Comparison of ENCODE assay signal across 8 mouse cellular contexts in genomic region chr5:115193669-115194625, GRCm38 (mm10). TPM values are rescaled to one million over a fixed set of nuclear protein-coding genes. Genes with fewer than 3 reads are reported as not detected.
DNase-seq lines count a peak whose midpoint lies in the region; ATAC-seq and TF ChIP-seq lines count a peak whose summit lies in the region.

Gene Cabp1 (minus strand): TSS chr5:115194381.

- H3K9me3 ChIP-seq in CH12.LX (replicated peaks; ENCODE audit: low read length) = no peaks in the 10 kb centered on the region
- no peaks in the 10 kb centered on the region for H3K9me3 ChIP-seq in hindbrain, embryonic 12.5 days (replicated peaks)

- peak within 1 kb of the TSS; percentile 6 to 58 (median 44) for H3K4me3 ChIP-seq in CH12.LX (replicated peaks in 1 of 3; ENCODE audit: low read depth in 2 of 3, low read length in 2 of 3, poor library complexity in 1 of 3)
- H3K4me3 ChIP-seq in hindbrain, embryonic 12.5 days = peak within 1 kb of the TSS; percentile 69

- H3K27me3 ChIP-seq in CH12.LX (replicated peaks) = peaks cover 70% of the 10 kb centered on the region
- H3K27me3 ChIP-seq in hindbrain, embryonic 12.5 days = peaks cover 89% of the 10 kb centered on the region

- H3K79me2 ChIP-seq in CH12.LX (replicated peaks; ENCODE audit: control insufficient read depth, extremely low read depth, insufficient read depth, poor library complexity, severe bottlenecking) = no peaks in the 10 kb centered on the region

- TF ChIP-seq CTCF in CH12.LX (conservative IDR thresholded peaks at IDR 0.05 in 1 of 2, IDR thresholded peaks at IDR 0.05 in 1 of 2; ENCODE audit: low read depth in 2 of 2, low read length in 2 of 2) = peak in 1 of 2 experiments; percentile 57; a peak in 2 of 4 replicates

- peak; percentile 0 for TF ChIP-seq RAD21 in CH12.LX (IDR thresholded peaks at IDR 0.05; ENCODE audit: low read depth, low read length)

- H3K4me2 ChIP-seq in CH12.LX (ENCODE audit: insufficient read depth, low read depth, poor library complexity, severe bottlenecking) = peak within 1 kb of the TSS; percentile 94
- peak within 1 kb of the TSS; percentile 100 for H3K4me2 ChIP-seq in hindbrain, embryonic 12.5 days (replicated peaks)

- in situ Hi-C loops in CH12.LX (cut with MboI; ENCODE audit: low pct_ligation_motif_present, low pct_unique_long_range_greater_than_20kb, low sequenced_read_pairs) = no loop called here

- WGBS in hindbrain, embryonic 12.5 days = under 1% methylated on average over 107 of the region's 116 CpGs

- TF ChIP-seq POLR2A in CH12.LX (IDR thresholded peaks at IDR 0.05; ENCODE audit: low read depth, low read length) = peak; percentile 39; the same call in 1 of the 2 replicates

- DNase-seq in CH12.LX (ENCODE audit: extremely low read depth) = peak; percentile 40
- DNase-seq in ZHBTc4 (ENCODE audit: low read depth, low spot score) = peak; percentile 76
- DNase-seq in embryo, embryonic 11 days = peak; percentile 89
- DNase-seq in left cerebral cortex, adult 8-10 months (ENCODE audit: low spot score in 2 of 2) = peak in 1 of 2 experiments; percentile 49
- peak; percentile 64 for DNase-seq in lung, postnatal 36 days
- peak; percentile 60 to 64 for DNase-seq in right cerebral cortex, postnatal 36 days (ENCODE audit: low spot score in 2 of 2)
- no peak for DNase-seq in ovary, adult 18-20 months (ENCODE audit: low spot score)

- no peak within 1 kb of the TSS for H3K27ac ChIP-seq in CH12.LX (ENCODE audit: insufficient read depth, low read depth)
- H3K27ac ChIP-seq in hindbrain, embryonic 12.5 days = peak within 1 kb of the TSS; percentile 60

- dilution Hi-C loops in CH12.LX (cut with MboI; ENCODE audit: extremely low pct_ligation_motif_present, extremely low pct_unique_long_range_greater_than_20kb, low sequenced_read_pairs) = no loop called here

- H3K36me3 ChIP-seq in CH12.LX (replicated peaks in 1 of 2; ENCODE audit: control insufficient read depth in 1 of 2, insufficient read depth in 1 of 2, low read length in 1 of 2) = no peaks in the 10 kb centered on the region
- no peaks in the 10 kb centered on the region for H3K36me3 ChIP-seq in hindbrain, embryonic 12.5 days

- TF ChIP-seq EP300 in CH12.LX (IDR thresholded peaks at IDR 0.05; ENCODE audit: low read length) = no peak

- peak; percentile 77 for ATAC-seq in hindbrain, embryonic 12.5 days (ENCODE audit: low FRiP score)

- peak within 1 kb of the TSS; percentile 10; the same call in 1 of the 2 replicates for H3K9ac ChIP-seq in CH12.LX (ENCODE audit: insufficient read depth, low read depth)
- H3K9ac ChIP-seq in hindbrain, embryonic 12.5 days = peak within 1 kb of the TSS; percentile 84

- peaks cover 0 to 13% of the 10 kb centered on the region in 2 experiments; a peak in 2 of 4 replicates for H3K4me1 ChIP-seq in CH12.LX (ENCODE audit: control insufficient read depth in 1 of 2, insufficient read depth in 2 of 2)
- peaks cover 34% of the 10 kb centered on the region for H3K4me1 ChIP-seq in hindbrain, embryonic 12.5 days

TF ChIP-seq in CH12.LX, 34 proteins besides CTCF, POLR2A, EP300 and RAD21:
- TF ChIP-seq ELF1 (IDR thresholded peaks at IDR 0.05; ENCODE audit: low read depth, low read length) (peak; percentile 74), TCF12 (IDR thresholded peaks at IDR 0.05; ENCODE audit: low read depth, low read length) (peak; percentile 12; the same call in 1 of the 2 replicates), PAX5 (IDR thresholded peaks at IDR 0.05; ENCODE audit: low read length) (no peak), ZKSCAN1 (IDR thresholded peaks at IDR 0.05; ENCODE audit: borderline replicate concordance, low read depth, low read length) (no peak), SIN3A (IDR thresholded peaks at IDR 0.05; ENCODE audit: low read length) (no peak; the same call in 1 of the 2 replicates), MXI1 (IDR thresholded peaks at IDR 0.05; ENCODE audit: low read depth, low read length) (peak; percentile 38; the same call in 1 of the 2 replicates), GABPA (IDR thresholded peaks at IDR 0.05; ENCODE audit: insufficient replicate concordance, low read depth, low read length) (no peak), BHLHE40 (IDR thresholded peaks at IDR 0.05; ENCODE audit: low read depth, low read length) (no peak), MAFK (IDR thresholded peaks at IDR 0.05; ENCODE audit: insufficient replicate concordance, low read length) (no peak), RCOR1 (conservative IDR thresholded peaks at IDR 0.05; ENCODE audit: low read depth, low read length) (no peak)

RNA-seq across cellular contexts. Expression of gene Cabp1, which starts in this region (rescaled TPM):
- total RNA-seq in CH12.LX (2012; rRNA removed) (0.71 and 1.7 TPM in 2 replicates), CH12.LX (2014; rRNA removed) (0.38 and 0.59 TPM in 2 replicates)
- polyA plus RNA-seq in CH12.LX (2012; ENCODE audit: insufficient read length, low read depth) = 1.7 and 1.8 TPM in 2 replicates
- 10.3 and 10.5 TPM in 2 replicates for polyA plus RNA-seq in hindbrain, embryonic 12.5 days (2016; fragmentation: Nextera tagmentation; extraction: Ambion mirVana)
- total RNA-seq in left cerebral cortex, adult 8-10 months (2022) = 100 to 1,000 TPM; 228 to 252 (median 243) TPM

Comparison
In these comparisons a context has a peak if more than half of its experiments do, and no peak if none do; other contexts are left out.
1. RNA of gene Cabp1 (total RNA-seq): 228 to 252 TPM in left cerebral cortex, adult 8-10 months; 0.38 to 1.7 TPM in CH12.LX; every median in the first group is over 10 times any median in the second.